Mouse (Mus musculus): ENCODE measurements around the gene Aebp2. TPM values are rescaled to one million over a fixed set of nuclear protein-coding genes. Genes with fewer than 3 reads are reported as not detected.

The Aebp2 gene
- polyA plus RNA-seq (2015; fragmentation: Nextera tagmentation; extraction: Ambion mirVana) = 6.1 and 7.6 TPM in 2 replicates

GRCm38 (mm10) chr6:140622391-140623225 is at the start of gene Aebp2:
Gene Aebp2, plus strand, starts transcription at chr6:140622663.

Other genes starting within 250 kb of the Aebp2 start
- 13.9 and 14.3 TPM in 2 replicates for gene Plekha5, start 198.6 kb upstream of the Aebp2 start, polyA plus RNA-seq (2015; fragmentation: Nextera tagmentation; extraction: Ambion mirVana)
- not detected in 2 replicates for gene Gm11077, start 106.6 kb downstream of the Aebp2 start, polyA plus RNA-seq (2015; fragmentation: Nextera tagmentation; extraction: Ambion mirVana)